Mouse (Mus musculus): Measurements from ENCODE around the gene Reep3. TPM values are rescaled to one million over a fixed set of nuclear protein-coding genes. Genes with fewer than 3 reads are reported as not detected.

Gene Reep3
- total RNA-seq, 2 experiments from 2014 or later = 10.0 to 10.2 TPM

DNA sequence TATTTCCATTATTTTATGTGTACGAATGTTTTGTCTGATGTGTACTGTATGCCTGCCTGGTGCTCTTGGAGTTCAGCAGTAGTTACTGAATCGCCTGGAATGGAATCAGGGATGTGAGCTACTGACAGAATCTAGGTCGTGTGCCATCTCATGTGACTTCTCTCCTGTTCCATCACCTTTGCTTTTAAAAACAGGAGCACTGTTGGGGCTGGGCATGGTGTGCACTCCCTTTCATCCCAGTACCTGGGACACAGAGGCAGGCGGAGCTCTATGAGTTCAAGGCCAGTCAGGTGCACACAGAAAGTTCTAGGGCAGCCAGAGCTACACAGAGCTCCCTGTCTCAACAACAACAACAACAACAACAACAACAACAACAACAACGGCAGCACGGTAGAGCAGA, 39.0 kb downstream of the Reep3 start:
- no peak for DNase-seq
- intact Hi-C loops (cut with DNase I) = no loop called here

GRCm38 (mm10) chr10:67057208-67057607, 39.5 kb downstream of the Reep3 start:
- no peak for DNase-seq
- intact Hi-C loops (cut with DNase I) = no loop called here

GRCm38 (mm10) chr10:67055867-67056856, 40.6 kb downstream of the Reep3 start:
- intact Hi-C loops (cut with DNase I) = no loop called here

DNA sequence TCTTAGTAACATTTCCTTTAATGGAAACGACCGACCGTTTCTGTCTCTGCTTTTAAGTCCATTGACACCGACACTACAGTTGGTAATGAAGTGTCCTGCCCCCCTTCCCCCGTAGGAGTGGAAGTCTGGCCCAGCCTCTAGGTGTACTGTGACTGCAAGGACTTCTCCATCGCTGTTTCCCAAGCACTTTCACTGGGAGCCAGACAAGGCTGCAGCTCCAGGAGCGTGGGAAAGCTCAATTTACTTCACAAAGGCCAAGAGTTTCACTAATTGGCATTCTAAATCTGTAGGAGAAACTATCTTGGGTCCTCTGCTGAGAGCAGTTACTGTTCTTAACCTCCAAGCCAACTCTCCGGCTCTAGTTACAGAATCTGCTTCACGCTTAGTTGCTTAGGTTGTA, 43.3 kb downstream of the Reep3 start:
- no peak for DNase-seq
- intact Hi-C loops (cut with DNase I) = loop anchor here (5.0 kb wide), 1 partner anchor 44 kb away; the partner anchor contains the start of genes Jmjd1c and Reep3

More at GRCm38 (mm10) chr10:67055867-67056856, 40.6 kb downstream of the Reep3 start:
- DNase-seq = no peak

- intact Hi-C loops (cut with DNase I) = loop anchor here (5.0 kb wide), 1 partner anchor 45 kb away; the partner anchor contains the start of genes Jmjd1c and Reep3
- no peak for DNase-seq
Measured at GRCm38 (mm10) chr10:67052429-67052828, 44.3 kb downstream of the Reep3 start.

- DNase-seq = no peak
- intact Hi-C loops (cut with DNase I) = loop anchor here (5.0 kb wide), 1 partner anchor 46 kb away; the partner anchor contains the start of genes Jmjd1c and Reep3
Measured at GRCm38 (mm10) chr10:67051466-67051865, 45.3 kb downstream of the Reep3 start.

- no peak for DNase-seq
- intact Hi-C loops (cut with DNase I) = loop anchor here (5.0 kb wide), 1 partner anchor 47 kb away; the partner anchor contains the start of genes Jmjd1c and Reep3
Measured at GRCm38 (mm10) chr10:67050766-67051165, 46.0 kb downstream of the Reep3 start.

DNA sequence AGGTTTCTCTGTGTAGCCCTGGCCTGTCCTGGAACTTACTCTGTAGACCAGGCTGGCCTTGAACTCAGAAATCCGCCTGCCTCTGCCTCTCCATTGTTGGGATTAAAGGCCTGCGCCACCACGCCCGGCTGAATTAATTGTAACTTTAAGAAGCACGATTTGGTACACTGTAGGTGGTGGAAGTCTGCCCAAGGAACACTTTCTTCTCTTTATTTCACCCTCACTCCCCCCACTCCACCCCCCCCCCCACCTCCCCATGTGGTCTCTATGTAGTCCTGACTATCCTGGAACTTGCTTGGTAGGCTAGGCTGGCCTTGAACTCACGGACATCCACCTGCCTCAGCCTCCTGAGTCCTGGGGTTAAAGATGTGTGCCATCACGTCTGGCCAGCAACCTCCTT, 47.1 kb downstream of the Reep3 start:
- intact Hi-C loops (cut with DNase I) = loop anchor here (5.0 kb wide), 1 partner anchor 48 kb away; the partner anchor contains the start of genes Jmjd1c and Reep3
- no peak for DNase-seq

- DNase-seq = no peak
- intact Hi-C loops (cut with DNase I) = no loop called here
Measured at GRCm38 (mm10) chr10:67048871-67049615, 47.7 kb downstream of the Reep3 start.

DNA sequence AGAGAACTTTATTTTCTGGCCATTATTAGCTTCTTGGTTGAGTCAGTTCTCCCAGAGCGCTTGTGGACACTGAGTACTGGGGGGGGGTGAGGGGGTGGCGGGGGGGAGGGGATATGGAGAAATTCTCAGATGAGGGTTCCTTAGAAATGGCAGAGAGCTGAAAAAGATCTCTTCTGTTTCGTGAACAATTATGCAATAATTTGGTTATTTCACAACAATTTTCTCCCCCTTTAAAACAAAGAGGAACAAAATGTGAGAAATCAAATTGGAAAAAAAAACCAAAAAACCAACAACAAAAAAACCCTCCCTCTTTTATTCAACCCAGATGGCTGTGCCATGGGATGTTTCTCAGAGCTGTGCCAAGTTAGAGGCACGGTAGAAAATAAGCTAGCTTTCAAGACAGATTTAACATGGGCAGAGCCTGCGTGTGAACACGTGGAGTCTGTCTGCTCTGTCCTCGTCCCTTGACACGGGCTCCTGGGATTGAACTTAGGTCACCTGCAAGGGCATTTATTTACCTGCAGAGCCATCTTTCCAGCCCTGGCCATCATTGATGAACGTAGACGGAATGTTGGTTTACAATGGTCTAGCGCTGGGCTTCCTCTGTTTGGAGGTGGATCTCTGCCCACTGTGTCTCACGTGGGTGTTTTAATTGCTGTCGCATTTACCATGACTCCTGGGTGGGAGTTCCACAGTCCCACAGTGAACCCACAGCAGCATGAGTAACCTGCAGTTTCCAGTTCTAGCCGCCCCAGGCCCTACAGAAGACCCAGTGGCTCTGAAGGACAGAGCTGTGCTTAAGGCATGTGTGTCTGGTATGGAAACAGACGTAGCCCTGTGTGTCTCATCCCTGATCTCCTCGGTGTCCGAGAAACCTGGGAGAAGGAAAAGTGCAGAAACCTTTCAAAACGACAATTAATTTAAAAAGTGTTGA, 48.8 kb downstream of the Reep3 start:
- intact Hi-C loops (cut with DNase I) = no loop called here
- DNase-seq = no peak

- intact Hi-C loops (cut with DNase I) = no loop called here
- DNase-seq = no peak
Measured at GRCm38 (mm10) chr10:67045192-67045899, 51.4 kb downstream of the Reep3 start.

- DNase-seq = no peak
- intact Hi-C loops (cut with DNase I) = no loop called here
Measured at GRCm38 (mm10) chr10:67044346-67044745, 52.4 kb downstream of the Reep3 start.

DNA sequence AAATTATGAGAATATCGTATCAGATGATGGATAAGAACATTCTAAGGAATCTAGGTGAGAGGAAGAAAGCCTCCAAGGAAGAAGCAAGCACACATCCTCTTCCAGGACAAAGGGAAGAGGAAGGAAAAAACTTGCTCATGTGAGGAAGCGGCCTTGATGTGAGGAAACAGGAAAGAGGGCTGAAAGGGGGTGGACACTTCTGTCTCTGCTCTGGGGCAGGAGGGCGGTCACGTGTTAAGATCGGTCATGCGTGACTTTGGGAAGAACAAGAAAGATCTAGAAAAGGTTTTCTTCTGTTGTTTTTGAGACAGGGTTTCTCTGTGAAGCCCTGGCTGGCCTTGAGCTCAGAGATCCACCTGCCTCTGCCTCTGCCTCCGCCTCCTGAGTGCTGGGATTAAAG, 53.5 kb downstream of the Reep3 start:
- no peak for DNase-seq
- intact Hi-C loops (cut with DNase I) = no loop called here

DNA sequence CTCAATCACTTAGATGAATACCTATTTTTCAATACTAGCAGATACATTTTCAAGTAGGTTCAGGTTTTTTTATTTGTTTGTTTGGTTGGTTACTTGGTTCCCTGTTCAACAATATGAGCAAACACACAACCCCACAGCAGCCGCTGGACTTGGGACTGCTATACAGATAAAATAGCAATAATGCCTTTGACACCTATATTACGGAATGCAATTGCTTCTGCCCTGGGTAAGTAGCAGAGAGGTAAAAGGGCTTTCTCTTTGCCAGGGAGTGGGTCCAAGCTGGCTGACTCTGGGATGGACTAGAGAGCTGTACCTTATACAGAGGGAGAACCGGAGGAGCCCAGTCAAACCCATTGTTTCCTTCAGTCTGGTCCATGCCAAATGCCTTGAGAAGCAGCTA, 56.3 kb downstream of the Reep3 start:
- DNase-seq = no peak
- intact Hi-C loops (cut with DNase I) = no loop called here

DNA sequence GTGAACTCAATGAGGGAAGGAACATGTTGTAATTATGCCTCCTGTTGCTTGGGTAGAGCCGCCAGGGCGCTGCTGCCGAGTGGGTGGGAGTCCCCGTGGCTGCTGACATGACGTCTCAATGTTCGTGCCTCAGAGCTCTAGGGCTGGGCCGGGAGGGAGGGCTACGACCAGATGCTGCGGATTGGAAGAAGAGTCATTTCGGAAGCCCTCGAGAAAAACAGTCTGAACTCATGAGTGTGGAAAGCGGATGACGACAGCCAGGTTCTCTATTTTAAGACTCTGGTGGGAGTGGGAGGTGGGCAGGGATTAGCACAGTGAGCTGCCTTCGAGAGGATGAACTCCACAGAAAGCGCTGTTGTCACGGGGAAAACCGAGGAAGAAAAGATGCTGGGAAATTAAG, 57.7 kb downstream of the Reep3 start:
- intact Hi-C loops (cut with DNase I) = no loop called here
- no peak for DNase-seq

- no peak for DNase-seq
- intact Hi-C loops (cut with DNase I) = no loop called here
Measured at GRCm38 (mm10) chr10:67036542-67036941, 60.2 kb downstream of the Reep3 start.

GRCm38 (mm10) chr10:67036141-67036540, 60.6 kb downstream of the Reep3 start:
- intact Hi-C loops (cut with DNase I) = no loop called here
- DNase-seq = no peak

DNA sequence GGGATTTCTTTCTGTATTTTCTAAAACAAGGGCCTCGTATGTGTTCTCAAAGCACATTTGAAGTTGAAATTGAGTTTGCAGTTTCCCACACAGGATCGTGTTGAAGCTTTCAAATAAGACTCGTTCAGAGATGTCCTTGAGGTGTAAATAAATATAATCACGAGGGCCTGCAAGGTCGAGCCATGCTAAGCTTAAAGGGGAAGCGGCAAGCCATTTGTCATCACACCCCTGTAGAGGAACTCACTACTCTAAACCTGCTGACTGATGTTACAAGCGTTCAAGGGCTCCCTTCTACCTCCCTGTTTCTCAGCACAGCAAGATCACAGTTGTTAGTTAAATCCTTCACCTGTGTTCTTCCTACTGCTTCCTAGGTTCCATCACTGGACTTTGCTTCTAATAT, 65.6 kb downstream of the Reep3 start:
- no peak for DNase-seq
- intact Hi-C loops (cut with DNase I) = no loop called here

GRCm38 (mm10) chr10:67029297-67029696, 67.4 kb downstream of the Reep3 start:
- intact Hi-C loops (cut with DNase I) = no loop called here
- no peak for DNase-seq

All from gastrocnemius, postnatal 36 days (tissue).